26 mouse cellular contexts compared by ENCODE assay signal in the genomic region with DNA sequence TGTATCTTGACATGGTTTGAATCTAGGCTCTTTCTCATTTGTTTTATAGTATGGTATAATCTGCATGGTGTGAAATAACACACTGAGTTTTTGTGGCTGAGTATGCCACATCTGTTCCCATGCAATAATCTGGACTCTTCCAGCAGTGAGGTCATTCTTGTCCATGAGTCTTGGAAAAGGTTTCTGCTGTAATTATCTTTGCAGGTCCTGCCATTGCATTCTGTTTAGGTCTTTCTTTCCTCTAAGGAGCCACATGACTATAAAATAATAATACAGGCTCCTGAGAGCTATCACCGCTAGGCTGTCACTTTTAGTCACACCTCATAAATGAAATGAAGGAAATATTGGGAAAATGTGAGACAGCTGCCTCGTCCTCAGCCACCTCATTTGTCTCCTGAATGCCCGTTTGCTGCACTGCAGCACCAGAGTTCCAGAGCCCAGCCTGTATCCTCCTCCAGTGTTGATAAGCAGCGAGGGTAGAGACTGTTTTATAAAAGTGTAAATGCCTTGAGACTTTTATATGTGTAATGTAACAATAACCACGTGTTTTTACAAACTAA.
DNase-seq lines count a peak whose midpoint lies in the region; ATAC-seq lines count a peak whose summit lies in the region.
"Had no signal": no experiment of that assay in that cellular context is flagged by ENCODE, and none has a peak within 500 bp of the region (broad histone marks: within the 10 kb centered on the region; RNA-seq: fewer than 3 reads in every experiment).

No protein-coding gene starts in this region.

- 0 out of 2 replicates have a peak, but pooled peaks cover 2% of the 10 kb centered on the region for H3K36me3 ChIP-seq in lung, embryonic 16.5 days (ENCODE audit: control insufficient read depth, insufficient read depth, low read length)
- H3K36me3 ChIP-seq in limb, embryonic 10.5 days: no peaks in the 10 kb centered on the region
- H3K36me3 ChIP-seq in limb, embryonic 15.5 days: no peaks in the 10 kb centered on the region
- H3K36me3 ChIP-seq: kidney, embryonic 15.5 days; liver, embryonic 13.5 days had no signal

- no peak overlapping the region for H3K4me3 ChIP-seq in lung, embryonic 16.5 days (ENCODE audit: low read length)
- H3K4me3 ChIP-seq in limb, embryonic 10.5 days: no peak overlapping the region
- no peak overlapping the region for H3K4me3 ChIP-seq in limb, embryonic 15.5 days
- H3K4me3 ChIP-seq: kidney, embryonic 15.5 days; layer of hippocampus, adult 2 months; liver, embryonic 13.5 days; midbrain, embryonic 12.5 days; neural tube, embryonic 15.5 days had no signal

- H3K27ac ChIP-seq in lung, embryonic 16.5 days (ENCODE audit: low read length): no peak overlapping the region
- H3K27ac ChIP-seq in limb, embryonic 10.5 days: no peak overlapping the region
- 0 out of 2 replicates have a peak overlapping the region, but pooled peaks have one; percentile 22 for H3K27ac ChIP-seq in limb, embryonic 15.5 days
- H3K27ac ChIP-seq: kidney, embryonic 15.5 days; layer of hippocampus, adult 2 months; liver, embryonic 13.5 days; midbrain, embryonic 12.5 days; neural tube, embryonic 15.5 days had no signal

- no peaks in the 10 kb centered on the region for H3K4me1 ChIP-seq in lung, embryonic 16.5 days (replicated peaks; ENCODE audit: control insufficient read depth, insufficient read depth, low read length)
- 0 out of 2 replicates have a peak, but pooled peaks cover 7% of the 10 kb centered on the region for H3K4me1 ChIP-seq in limb, embryonic 10.5 days
- H3K4me1 ChIP-seq in limb, embryonic 15.5 days: no peaks in the 10 kb centered on the region
- H3K4me1 ChIP-seq: kidney, embryonic 15.5 days; liver, embryonic 13.5 days; midbrain, embryonic 12.5 days; neural tube, embryonic 15.5 days had no signal

- ATAC-seq in lung, embryonic 16.5 days (ENCODE audit: low read depth): peak; percentile 12; the same call in 1 of the 2 replicates
- 0 out of 2 replicates have a peak, but pooled peaks have one; percentile 55 for ATAC-seq in limb, embryonic 15.5 days (ENCODE audit: insufficient number of reproducible peaks, low FRiP score, low TSS enrichment, low read depth)
- ATAC-seq: activated CD4-positive, CD25-positive, alpha-beta regulatory T cell, adult 4 months; forebrain, embryonic 14.5 days; hindbrain, embryonic 16.5 days had no signal

- H3K9me3 ChIP-seq in lung, embryonic 16.5 days (ENCODE audit: control insufficient read depth, low read length): no peaks in the 10 kb centered on the region
- H3K9me3 ChIP-seq in limb, embryonic 10.5 days (replicated peaks): no peaks in the 10 kb centered on the region
- no peaks in the 10 kb centered on the region for H3K9me3 ChIP-seq in limb, embryonic 15.5 days
- H3K9me3 ChIP-seq: kidney, embryonic 15.5 days; liver, embryonic 13.5 days; midbrain, embryonic 12.5 days; neural tube, embryonic 15.5 days had no signal

- no peak overlapping the region for H3K9ac ChIP-seq in lung, embryonic 16.5 days (ENCODE audit: low read length)
- no peak overlapping the region for H3K9ac ChIP-seq in limb, embryonic 15.5 days
- H3K9ac ChIP-seq: kidney, embryonic 15.5 days; liver, embryonic 13.5 days; midbrain, embryonic 12.5 days; neural tube, embryonic 15.5 days had no signal

- H3K27me3 ChIP-seq in lung, embryonic 16.5 days (ENCODE audit: control insufficient read depth, insufficient read depth, low read depth, low read length): no peaks in the 10 kb centered on the region
- H3K27me3 ChIP-seq in limb, embryonic 10.5 days (ENCODE audit: low read depth, poor library complexity, severe bottlenecking): no peaks in the 10 kb centered on the region
- H3K27me3 ChIP-seq in limb, embryonic 15.5 days: no peaks in the 10 kb centered on the region
- H3K27me3 ChIP-seq: kidney, embryonic 15.5 days; liver, embryonic 13.5 days; midbrain, embryonic 12.5 days; neural tube, embryonic 15.5 days had no signal

- no peak for DNase-seq in lung, postnatal 14 days
- DNase-seq in limb, embryonic 10.5 days (ENCODE audit: low spot score): peak; percentile 66
- peak; percentile 23 for DNase-seq in mesoderm, embryonic 11.5 days (ENCODE audit: low read depth, low spot score)
- DNase-seq in right cerebral cortex, adult 18-20 months: no peak
- DNase-seq in adrenal gland, adult (ENCODE audit: inconsistent age in 2 of 2, low spot score in 1 of 2): no peak
- no peak for DNase-seq in Muller cell, postnatal 12 days (ENCODE audit: inconsistent ontology term)
- DNase-seq: adrenal gland, adult 8-10 months; B cell, adult 2 months; cerebellum, adult 9-10 months; cerebellum, postnatal 36 days; kidney, adult 18-20 months; kidney, postnatal 25 days; left cerebral cortex, postnatal 4 days; liver, embryonic 13.5 days; retina, postnatal 1 day; right cerebral cortex, postnatal 25 days; thymus, postnatal 14 days had no signal

- 45% methylated on average over 5 of the region's 5 CpGs for WGBS in lung, embryonic 16.5 days
- 38% methylated on average over 5 of the region's 5 CpGs for WGBS in limb, embryonic 10.5 days
- WGBS in limb, embryonic 15.5 days: 27% methylated on average over 5 of the region's 5 CpGs

- H3K4me2 ChIP-seq in lung, embryonic 16.5 days (ENCODE audit: low read depth, low read length): no peak overlapping the region
- H3K4me2 ChIP-seq in limb, embryonic 15.5 days: no peak overlapping the region
- H3K4me2 ChIP-seq: kidney, embryonic 15.5 days; liver, embryonic 13.5 days; midbrain, embryonic 12.5 days; neural tube, embryonic 15.5 days had no signal

Comparison
In these comparisons a context has a peak if more than half of its experiments do, and no peak if none do; other contexts are left out.
1. DNase-seq: peak in limb, embryonic 10.5 days (single experiment) and mesoderm, embryonic 11.5 days (single experiment); none in lung, postnatal 14 days (single experiment), right cerebral cortex, adult 18-20 months (single experiment), adrenal gland, adult (0 of 2) and Muller cell, postnatal 12 days (single experiment).